Mouse (Mus musculus) liver, embryonic 14.5 days (tissue): ENCODE results near the gene Sar1a. TPM values are rescaled to one million over a fixed set of nuclear protein-coding genes. Genes with fewer than 3 reads are reported as not detected.

Source experiments
- ATAC-seq: fragments of 200-750 bp; cut with Nextera tagmentation; 2 replicates; pipeline ENCODE4 v1.8.0; 2017; ENCODE audit warnings: moderate number of reproducible peaks, mild to moderate bottlenecking, moderate library complexity; ENCODE audit not compliant: insufficient read depth
- DNase-seq, 3 experiments: peaks; one replicate each; pipeline ENCODE4 v3.0.0-alpha.2; 2012 to 2013; ENCODE audit warnings: low read depth in 3 of 3, low spot score in 3 of 3
- H3K27ac ChIP-seq: fragments of 300-500 bp; sonication (generic); 2 replicates; pipeline ENCODE4 v1.5.1; 2014; ENCODE audit warnings: moderate library complexity, mild to moderate bottlenecking, control low read depth, inconsistent platforms
- H3K27me3 ChIP-seq: fragments of 300-500 bp; sonication (generic); 2 replicates; pipeline ENCODE4 v1.6.1; 2014; ENCODE audit warnings: mild to moderate bottlenecking, low read length, moderate library complexity; ENCODE audit not compliant: control insufficient read depth, insufficient read depth
- H3K36me3 ChIP-seq: fragments of 300-500 bp; sonication (generic); replicated peaks from 2 replicates; pipeline ENCODE4 v1.6.1; 2014; ENCODE audit warnings: low read depth; ENCODE audit not compliant: control insufficient read depth, insufficient read depth
- H3K4me1 ChIP-seq, 2 experiments: fragments of 200-500 bp in 1 of 2; fragments of 300-500 bp in 1 of 2; sonication (generic) in 1 of 2; replicated peaks; 2 replicates each; pipeline ENCODE4 v1.6.1; 2012 to 2014; ENCODE audit warnings: antibody characterized with exemption in 1 of 2, inconsistent platforms in 1 of 2, low read length in 1 of 2; ENCODE audit not compliant: control insufficient read depth in 2 of 2, insufficient read depth in 2 of 2
- H3K4me2 ChIP-seq: fragments of 300-500 bp; sonication (generic); 2 replicates; pipeline ENCODE4 v1.6.1; 2014; ENCODE audit warnings: low read depth, mild to moderate bottlenecking, control low read depth, moderate library complexity
- H3K4me3 ChIP-seq, 2 experiments: fragments of 200-500 bp in 1 of 2; fragments of 300-500 bp in 1 of 2; sonication (generic) in 1 of 2; 2 replicates each; pipeline ENCODE4 v1.5.1; 2012 to 2014; ENCODE audit warnings: low read depth in 2 of 2, low read length in 2 of 2, mild to moderate bottlenecking in 2 of 2, control low read depth in 1 of 2, inconsistent platforms in 1 of 2, moderate library complexity in 1 of 2; ENCODE audit not compliant: insufficient read depth in 1 of 2
- H3K9ac ChIP-seq: fragments of 300-500 bp; sonication (generic); replicated peaks from 2 replicates; pipeline ENCODE4 v1.6.1; 2014; ENCODE audit warnings: mild to moderate bottlenecking, control low read depth, moderate library complexity
- H3K9me3 ChIP-seq: fragments of 300-500 bp; sonication (generic); 2 replicates; pipeline ENCODE4 v1.6.1; 2016; ENCODE audit warnings: low read length, mixed read lengths; ENCODE audit not compliant: control insufficient read depth
- CTCF ChIP-seq: IDR thresholded peaks from 2 replicates; pipeline ENCODE4 v1.5.1; 2016; ENCODE audit warnings: antibody characterized with exemption, low read depth, control low read depth
- EP300 ChIP-seq: IDR thresholded peaks from 2 replicates; pipeline ENCODE4 v1.6.1; 2016; ENCODE audit warnings: antibody characterized with exemption, low read depth
- WGBS: fragments of 180-500 bp; shearing (Covaris S2); extraction: QIAGEN DNeasy Blood & Tissue Kit; methylation state at CpG from one replicate; pipeline ENCODE4 v1.1.7; 2014; ENCODE audit not compliant: insufficient replicate concordance; 5-methylcytosine and 5-hydroxymethylcytosine counted together
- polyA plus RNA-seq, 2 experiments: library from polyadenylated mRNA; depleted of rRNA in 1 of 2; stranded (reverse) in 1 of 2; unstranded in 1 of 2; fragments of >200 nt; fragmentation: Nextera tagmentation in 1 of 2; extraction: Ambion mirVana in 1 of 2; gene quantifications; 2 replicates each; pipeline versions ENCODE4 v1.2.1 to v1.2.3; 2012 to 2014

Gene Sar1a
- polyA plus RNA-seq, 2 experiments: 39.0 to 80.1 TPM

DNA sequence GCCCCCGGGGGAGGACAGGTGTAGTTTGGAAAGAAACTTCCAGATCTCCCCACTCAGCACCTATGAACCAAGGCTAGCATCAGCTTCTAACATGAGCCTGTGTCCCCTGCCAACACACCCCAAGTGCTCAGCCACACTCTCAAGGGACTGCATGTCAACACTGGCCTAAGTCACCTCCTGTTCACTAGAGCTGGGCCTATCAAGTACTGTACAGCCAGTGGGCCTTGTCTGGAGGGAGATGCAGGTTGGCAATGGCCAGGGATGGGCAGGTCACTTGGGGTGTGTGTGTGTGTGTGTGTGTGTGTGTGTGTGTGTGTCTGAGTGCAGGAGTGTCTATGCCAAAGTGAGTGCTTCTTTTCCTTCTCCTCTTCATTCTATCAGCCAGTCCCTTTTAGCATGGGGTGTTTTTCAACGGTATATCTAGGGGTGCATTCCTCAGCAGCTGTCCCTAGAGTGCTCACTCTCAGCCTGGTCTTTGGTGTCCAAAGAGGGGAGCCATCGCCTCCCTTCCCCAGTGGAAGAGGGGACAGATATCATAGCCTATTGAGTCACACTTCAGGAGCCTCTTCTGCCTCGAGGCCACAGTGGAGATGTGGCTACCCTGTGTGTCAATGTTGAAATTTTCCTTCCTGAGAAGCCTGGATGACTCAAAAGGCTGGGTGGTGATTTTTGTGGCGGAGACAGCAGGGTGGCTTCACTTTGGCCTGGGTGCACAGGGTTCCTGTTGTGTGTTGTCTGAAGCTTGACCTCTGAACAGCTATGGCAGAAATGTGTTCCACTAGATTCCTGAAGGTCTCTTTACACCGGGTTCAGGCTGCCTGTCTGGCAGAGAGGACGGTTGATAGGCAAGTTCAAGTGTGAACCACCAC, 36.1 kb downstream of the Sar1a start:
- H3K4me3 ChIP-seq: no peak overlapping the region
- H3K4me1 ChIP-seq: peaks cover 0 to 8% of the 10 kb centered on the region in 2 experiments; a peak in 2 of 4 replicates
- H3K4me2 ChIP-seq: peak overlapping the region; percentile 66
- H3K27ac ChIP-seq: no peak overlapping the region
- 59% methylated on average over 7 of the region's 7 CpGs for WGBS
- H3K9me3 ChIP-seq: no peaks in the 10 kb centered on the region
- no peaks in the 10 kb centered on the region; the same call in 1 of the 2 replicates for H3K27me3 ChIP-seq
- no peak for TF ChIP-seq EP300
- no peak for TF ChIP-seq CTCF
- H3K9ac ChIP-seq: no peak overlapping the region
- DNase-seq: no peak
- H3K36me3 ChIP-seq: no peaks in the 10 kb centered on the region
- no peak for ATAC-seq

DNA sequence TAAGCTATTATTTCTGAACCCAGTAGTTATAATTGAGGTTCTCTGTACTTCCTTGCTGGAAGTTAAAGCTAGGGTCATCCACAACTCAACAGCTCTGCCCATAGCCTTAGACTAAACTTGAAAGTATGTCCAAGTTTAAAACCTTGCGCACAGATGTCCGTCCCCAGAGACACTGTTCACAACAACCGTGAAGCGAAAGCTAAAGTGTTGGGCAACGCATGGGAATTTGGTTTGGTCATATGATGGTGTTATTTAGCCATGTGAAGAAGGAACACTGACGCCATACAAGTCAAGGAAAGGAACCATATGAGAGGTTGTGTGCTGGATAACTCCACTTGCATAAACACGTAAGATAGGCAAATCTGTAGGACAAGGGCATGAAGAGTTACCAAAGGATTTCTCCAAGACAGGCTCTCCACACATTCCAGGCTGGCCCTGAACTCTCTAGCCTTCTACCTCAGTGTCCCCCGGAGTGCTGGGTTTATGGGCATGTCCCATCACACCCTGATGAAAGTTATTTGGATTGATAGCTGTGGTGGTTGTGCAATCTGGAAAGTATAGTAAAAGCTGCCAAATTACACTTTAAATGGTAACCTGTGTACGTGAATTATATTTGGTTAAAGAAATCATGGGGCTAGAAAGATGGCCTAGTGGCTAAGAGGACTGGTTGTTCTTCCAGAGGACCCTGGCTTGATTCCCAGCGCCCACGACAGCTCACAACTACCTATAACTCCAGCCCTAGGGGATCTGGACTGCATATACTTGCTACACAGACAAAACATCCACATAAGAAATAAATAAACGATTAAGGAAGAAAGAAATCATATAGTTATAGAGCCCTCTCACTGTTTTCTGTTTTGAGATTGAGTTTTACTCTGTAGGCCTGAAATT, 37.6 kb downstream of the Sar1a start:
- H3K36me3 ChIP-seq: no peaks in the 10 kb centered on the region
- no peaks in the 10 kb centered on the region for H3K9me3 ChIP-seq
- WGBS: 73% methylated on average over 12 of the region's 12 CpGs
- H3K4me3 ChIP-seq: no peak overlapping the region
- H3K27me3 ChIP-seq: no peaks in the 10 kb centered on the region
- ATAC-seq (no peak), DNase-seq (no peak)
- no peak overlapping the region for H3K4me2 ChIP-seq
- H3K27ac ChIP-seq: no peak overlapping the region
- peaks cover 0 to 8% of the 10 kb centered on the region in 2 experiments; a peak in 2 of 4 replicates for H3K4me1 ChIP-seq
- H3K9ac ChIP-seq: no peak overlapping the region
- TF ChIP-seq CTCF (no peak), EP300 (no peak)

DNA sequence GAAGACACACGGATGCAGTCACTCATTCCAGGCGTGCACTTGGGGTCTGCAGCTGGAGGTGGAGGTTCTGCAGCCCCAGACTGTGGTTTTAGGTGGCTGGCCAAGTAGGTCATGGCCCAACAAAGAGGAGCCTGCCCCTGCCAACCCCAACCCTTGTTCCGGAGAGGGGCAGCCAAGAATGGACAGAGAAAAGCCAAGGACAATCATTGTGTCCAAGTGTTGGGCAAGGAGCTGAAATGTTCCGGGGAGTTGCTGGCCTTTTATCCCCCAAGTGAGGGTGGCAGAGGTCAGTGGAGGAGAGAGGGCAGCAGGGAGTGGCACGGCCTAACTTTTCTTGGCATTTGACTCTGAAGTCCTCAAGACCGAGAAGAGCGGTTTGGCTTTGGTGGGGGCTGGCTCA, 40.2 kb downstream of the Sar1a start:
- DNase-seq: no peak
- Histone ChIP-seq H3K36me3 (no peaks in the 10 kb centered on the region), H3K9ac (no peak overlapping the region), H3K27me3 (no peaks in the 10 kb centered on the region), H3K4me3 (no peak overlapping the region), H3K9me3 (no peaks in the 10 kb centered on the region), H3K4me1 (peaks cover 0 to 2% of the 10 kb centered on the region in 2 experiments; a peak in 1 of 4 replicates), H3K4me2 (no peak overlapping the region), H3K27ac (no peak overlapping the region)
- ATAC-seq: no peak
- TF ChIP-seq CTCF (no peak), EP300 (no peak)
- 65% methylated on average over 7 of the region's 7 CpGs for WGBS

DNA sequence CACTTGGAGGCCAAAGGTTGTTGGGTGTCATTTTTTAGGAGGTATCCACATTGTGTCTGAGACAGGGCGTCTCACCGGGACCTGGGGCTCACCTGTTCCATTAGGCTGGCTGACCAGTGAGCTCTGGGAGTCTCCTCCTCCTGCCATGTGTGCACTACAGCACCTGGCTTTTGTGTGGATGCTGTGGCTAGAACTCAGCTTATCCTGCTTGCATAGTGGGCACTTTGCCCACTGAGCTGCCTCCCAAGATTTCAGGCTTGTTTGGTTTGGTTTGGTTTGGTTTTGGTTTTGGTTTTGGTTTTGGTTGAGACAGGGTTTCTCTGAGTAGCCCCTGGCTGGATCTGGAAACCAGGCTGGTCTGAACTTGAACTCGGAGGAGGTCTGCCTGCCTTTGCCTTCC, 42.1 kb downstream of the Sar1a start:
- ATAC-seq: no peak
- Histone ChIP-seq H3K27ac (no peak overlapping the region), H3K36me3 (no peaks in the 10 kb centered on the region), H3K27me3 (no peaks in the 10 kb centered on the region), H3K9ac (no peak overlapping the region), H3K9me3 (no peaks in the 10 kb centered on the region), H3K4me3 (no peak overlapping the region), H3K4me2 (no peak overlapping the region), H3K4me1 (no peaks in the 10 kb centered on the region)
- DNase-seq: no peak
- no peak for TF ChIP-seq CTCF
- WGBS: 57% methylated on average over 3 of the region's 3 CpGs

DNA sequence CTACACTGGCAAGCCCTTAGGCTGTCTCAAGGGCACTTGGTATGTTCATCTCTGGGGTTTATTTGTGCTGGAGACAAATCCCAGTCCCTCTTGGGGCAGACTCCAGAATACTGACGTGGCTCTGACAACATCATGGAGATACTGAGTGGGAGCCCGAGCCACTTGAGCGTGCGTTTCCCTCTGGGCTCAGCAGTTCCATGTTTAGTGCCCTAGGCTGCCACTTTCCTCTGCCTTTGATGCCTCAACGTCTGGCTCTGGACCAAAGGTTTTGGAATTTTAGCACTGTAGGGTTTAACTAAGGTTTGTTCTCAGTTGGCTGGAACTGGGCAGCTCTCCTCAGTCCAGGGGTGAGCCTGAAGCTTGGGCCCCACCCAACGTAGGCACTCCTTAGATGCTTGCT, 43.2 kb downstream of the Sar1a start:
- H3K36me3 ChIP-seq: no peaks in the 10 kb centered on the region
- H3K9ac ChIP-seq: no peak overlapping the region
- DNase-seq (no peak), ATAC-seq (no peak)
- H3K27me3 ChIP-seq: no peaks in the 10 kb centered on the region
- TF ChIP-seq EP300 (no peak), CTCF (no peak)
- H3K4me2 ChIP-seq: no peak overlapping the region
- no peak overlapping the region for H3K4me3 ChIP-seq
- WGBS: 56% methylated on average over 6 of the region's 6 CpGs
- H3K27ac ChIP-seq: no peak overlapping the region
- no peaks in the 10 kb centered on the region for H3K4me1 ChIP-seq
- H3K9me3 ChIP-seq: no peaks in the 10 kb centered on the region
